Mouse (Mus musculus): ENCODE measurements around the gene Calca.
"Not testable (repeated sequence)": the region's sequence is repeated elsewhere in the genome, so short reads cannot be mapped to it uniquely, and the experiment has no call there.

The Calca gene

DNA sequence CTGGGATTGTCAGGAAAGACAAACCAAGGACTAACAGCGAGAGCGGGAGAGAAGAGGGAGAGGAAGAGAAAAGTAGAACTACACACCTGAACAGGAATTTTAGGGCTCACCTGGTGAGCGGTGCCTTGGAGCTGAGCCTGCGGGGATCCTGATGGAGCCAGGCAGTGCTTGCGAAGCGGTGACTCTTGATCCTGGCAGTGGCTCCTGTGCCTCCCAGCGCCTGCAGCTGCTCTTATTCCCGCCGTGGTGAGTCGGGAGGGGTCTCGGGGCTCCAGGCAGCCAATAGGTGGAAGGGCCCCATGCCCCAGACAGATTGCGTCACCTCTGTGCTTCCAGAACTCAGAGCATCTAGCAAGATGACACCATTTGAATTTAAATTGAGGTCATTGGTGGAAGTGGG lies at the start of gene Calca:
Calca (minus strand) TSS at position 256 of the 400 bp plus-strand sequence.
- CTCF ChIA-PET, result no interaction called here

DNA sequence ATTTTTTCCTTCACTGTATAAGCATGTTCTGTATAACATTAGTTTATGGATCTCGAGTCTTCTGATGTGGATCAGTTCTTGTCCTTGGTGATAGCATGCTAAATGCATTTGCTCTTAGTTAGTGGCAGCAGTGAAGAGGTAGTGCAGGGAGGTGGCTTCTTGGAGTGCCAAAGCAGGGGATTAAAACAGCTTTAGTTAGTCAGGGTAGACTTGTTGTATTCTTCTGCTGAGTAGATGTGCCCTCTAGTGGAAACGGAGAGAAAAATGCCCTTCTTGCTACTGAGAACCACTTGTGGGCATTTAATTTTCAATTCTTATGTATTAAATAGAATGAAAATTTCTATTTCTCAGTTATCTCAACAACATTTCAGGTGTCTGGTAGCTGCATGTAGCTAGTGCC lies 36.5 kb upstream of the Calca start:
- CTCF ChIA-PET, result interaction anchor here (0.6 to 0.8 kb wide), 2 partner anchors 13 to 26 kb away, joined by 4 read pairs; no protein-coding TSS in a partner anchor

DNA sequence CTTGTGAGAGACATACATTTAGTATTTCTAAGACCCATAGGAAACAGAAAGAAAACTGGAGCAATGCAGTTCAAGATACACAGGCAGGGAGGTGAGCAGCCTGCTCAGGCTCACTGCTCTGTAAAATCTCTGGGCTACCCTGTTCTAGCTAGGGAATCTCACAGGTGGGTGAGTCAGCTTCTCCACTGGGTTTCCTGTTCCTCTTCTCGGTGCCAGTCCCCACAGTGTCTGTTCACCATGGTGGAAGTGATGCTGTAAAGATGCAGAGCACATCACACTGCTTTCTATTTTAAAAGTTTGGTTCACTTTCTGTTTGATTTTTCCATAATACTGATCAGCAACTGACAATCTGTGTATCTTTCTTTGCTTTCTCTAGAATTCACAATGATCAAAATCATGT lies 35.2 kb upstream of the Calca start:
- CTCF ChIA-PET, result no interaction called here

DNA sequence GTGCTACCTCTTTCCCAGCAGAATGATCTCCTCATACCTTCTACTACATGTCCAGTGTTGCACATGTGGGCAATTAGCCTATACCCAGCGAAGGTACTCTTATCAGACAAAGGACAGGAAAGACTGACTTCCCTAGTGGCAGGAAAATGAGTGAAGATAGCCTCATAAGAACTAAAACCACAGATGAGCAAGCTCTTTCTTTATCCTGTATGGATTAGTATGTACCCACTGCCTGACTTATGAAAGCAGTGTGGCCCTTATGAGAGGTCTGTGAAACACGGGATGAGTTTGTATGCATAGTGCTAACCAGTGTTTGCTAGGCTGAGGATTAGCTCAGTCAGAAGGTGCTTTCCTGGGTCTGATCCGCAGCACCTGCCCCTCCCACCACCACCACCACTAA lies 13.6 kb upstream of the Calca start:
- CTCF ChIA-PET, result no interaction called here

DNA sequence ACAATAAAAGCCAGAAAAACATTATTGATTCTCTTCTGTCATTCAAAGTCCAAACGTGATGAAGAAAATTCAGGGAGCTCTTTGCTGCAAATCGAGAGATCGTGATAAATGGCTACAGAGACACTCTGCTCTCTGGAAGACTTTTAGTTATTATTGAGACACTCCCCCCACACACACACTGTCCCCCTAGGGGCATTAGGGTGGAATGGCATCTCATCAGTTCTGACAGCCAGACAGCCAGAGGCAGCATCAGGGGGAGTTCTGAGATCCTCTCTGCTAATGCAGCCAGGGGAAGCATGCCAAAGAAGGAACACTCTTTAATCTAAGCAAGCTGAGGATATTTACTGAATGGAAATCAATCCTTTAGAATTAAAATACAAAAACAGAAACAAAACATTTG lies 12.6 kb upstream of the Calca start:
- CTCF ChIA-PET, result no interaction called here

DNA sequence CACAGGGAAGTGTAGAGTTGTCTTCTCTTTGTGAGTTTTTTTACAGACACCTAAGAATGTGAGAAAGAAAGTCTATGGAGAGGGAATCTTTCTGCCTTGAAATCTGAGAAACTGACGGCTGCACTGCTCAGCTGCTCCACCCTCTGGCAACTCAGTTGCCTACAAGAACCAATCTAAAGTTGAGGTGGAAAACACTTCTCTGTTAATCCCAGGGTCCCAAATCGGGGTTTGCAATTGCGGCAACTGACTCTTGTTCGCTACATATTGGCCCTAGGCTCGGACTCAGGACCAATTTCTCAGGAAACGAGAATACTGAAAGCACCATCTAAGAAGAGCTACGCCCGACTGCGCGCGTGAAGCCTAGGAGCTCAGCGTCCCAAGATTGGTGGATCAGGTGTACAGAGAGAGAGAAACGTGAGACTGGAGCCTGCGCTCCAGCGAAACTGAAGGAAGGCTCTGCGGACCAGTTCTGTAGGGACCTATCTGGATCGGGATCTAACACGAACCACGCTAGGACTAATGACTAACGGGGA lies 522 bp downstream of the Calca start:
- CTCF ChIA-PET, result no interaction called here

DNA sequence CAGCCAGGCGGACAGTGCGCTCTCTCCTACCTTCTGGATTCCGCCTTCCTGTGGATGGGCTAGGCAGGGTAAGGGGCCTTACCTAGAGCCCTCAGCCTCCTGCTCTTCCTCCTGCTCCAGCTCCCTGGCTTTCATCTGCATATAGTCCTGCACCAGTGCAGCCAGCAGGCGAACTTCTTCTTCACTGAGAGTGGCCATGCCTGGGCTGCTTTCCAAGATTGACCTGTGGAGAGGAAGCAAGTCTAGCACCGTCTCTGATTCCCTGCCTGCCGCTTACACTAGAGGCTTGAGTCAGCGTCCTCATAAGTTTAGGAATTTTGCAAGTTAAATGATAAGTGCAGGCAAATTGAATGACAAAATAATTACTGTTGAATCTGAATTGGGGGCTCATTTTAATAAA lies 1.8 kb downstream of the Calca start:
- CTCF ChIA-PET, result no interaction called here

DNA sequence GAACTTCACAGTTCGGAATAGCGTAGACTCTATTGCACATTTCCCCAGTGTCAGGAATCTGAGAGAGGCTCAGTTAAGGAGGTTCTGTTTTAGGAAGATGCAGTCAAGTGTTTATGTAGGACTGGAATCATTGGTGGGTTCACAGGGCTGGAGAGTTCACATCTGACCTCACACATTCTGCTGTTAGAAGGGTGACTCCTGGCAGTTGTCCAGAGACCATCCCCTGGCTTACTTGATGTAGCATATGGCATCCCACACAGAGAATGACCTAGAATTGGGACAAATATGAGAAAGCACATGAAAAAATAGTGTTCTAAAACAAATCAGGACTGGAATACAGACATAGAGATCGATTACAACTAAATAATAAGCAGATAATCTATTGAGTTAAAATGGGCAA lies 10.2 kb downstream of the Calca start:
- CTCF ChIA-PET, result no interaction called here

DNA sequence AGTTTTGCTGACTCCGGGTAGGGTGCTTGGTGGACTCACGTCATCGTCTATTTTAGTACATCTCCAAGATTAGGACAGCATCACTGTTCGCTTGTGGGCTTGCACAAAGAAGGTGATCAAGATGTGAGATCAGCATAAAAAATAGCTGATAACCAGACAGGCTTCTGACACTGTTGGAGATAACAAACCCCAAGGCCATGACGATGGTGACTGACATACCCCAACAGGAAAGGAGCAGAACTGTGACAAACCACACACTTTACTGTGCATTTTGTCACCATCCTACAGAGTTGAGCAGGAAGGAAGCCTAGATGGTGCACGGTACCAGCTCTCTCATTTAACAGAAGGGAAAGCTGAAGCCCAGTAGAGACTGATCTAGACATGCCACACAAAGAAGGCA lies 19.4 kb downstream of the Calca start:
- CTCF ChIA-PET, result no interaction called here

DNA sequence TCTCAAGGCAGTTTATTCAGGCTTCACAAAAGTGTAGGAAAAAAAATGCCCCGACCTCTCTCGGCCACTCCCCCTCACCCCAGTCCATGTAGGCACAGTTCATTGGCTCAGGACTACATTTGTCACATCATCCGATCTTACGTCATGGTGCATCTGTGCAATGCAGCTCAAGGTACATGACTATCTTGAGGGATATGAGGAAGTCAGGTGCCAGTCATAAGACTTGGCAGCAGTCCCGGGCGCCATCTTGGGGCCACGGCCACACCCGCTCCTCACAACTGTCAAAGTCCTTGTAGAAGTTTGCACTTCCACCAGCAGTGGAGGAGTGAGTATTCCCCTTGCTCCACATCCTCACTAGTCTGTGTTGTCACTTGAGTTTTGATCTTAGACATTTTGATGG lies 41.8 kb downstream of the Calca start:
- CTCF ChIA-PET, result not testable (repeated sequence)

DNA sequence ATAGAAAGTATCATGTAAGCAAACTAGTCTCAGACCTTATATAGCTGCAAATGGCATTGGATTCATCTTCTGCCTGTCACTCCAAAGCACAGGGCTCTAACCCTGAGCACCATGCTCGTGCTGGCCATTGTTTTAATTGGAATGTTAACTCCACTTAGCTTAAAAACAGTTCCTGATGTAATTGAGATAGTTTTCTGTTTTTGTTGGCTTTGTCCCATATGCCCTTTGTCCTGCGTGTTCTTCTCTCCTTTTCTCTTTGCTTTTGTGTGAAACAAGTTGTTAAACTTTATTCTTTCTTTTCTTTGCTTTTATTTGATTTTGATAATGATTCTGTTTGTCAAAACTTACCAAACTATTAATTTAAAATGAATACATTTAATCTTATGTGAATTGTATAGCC lies 53.7 kb downstream of the Calca start:
- CTCF ChIA-PET, result no interaction called here
